In the genomic region with DNA sequence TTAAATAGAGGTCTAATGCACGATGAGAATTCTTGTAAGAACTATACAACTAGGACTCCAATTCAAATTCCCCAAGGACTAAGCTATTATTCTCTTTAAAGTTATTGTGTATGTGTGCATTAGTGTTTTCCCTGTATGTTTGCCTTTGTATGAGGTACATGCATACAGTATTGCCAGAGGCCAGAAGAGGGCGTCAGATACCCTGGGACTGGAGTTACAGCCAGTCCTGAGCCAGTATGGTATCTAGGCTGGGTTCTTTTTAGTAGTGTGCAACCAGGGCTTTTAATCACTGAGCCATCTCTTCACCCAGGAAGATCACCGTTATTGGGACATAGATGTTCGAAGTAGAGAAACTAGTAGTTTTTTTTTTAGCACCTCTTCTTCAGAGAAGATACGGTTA, we compare ENCODE assay signal across 8 mouse cellular contexts.
DNase-seq lines count a peak whose midpoint lies in the region; ATAC-seq and TF ChIP-seq lines count a peak whose summit lies in the region.

No protein-coding gene starts in this region.

- WGBS in liver, embryonic 14.5 days (ENCODE audit: insufficient replicate concordance) = 49% methylated on average over 5 of the region's 5 CpGs
- 52% methylated on average over 5 of the region's 5 CpGs for WGBS in liver, embryonic 11.5 days

- no peak overlapping the region for H3K4me3 ChIP-seq in gastrocnemius, adult 2 months
- H3K4me3 ChIP-seq in liver, embryonic 14.5 days (ENCODE audit: insufficient read depth in 1 of 2, low read depth in 2 of 2, low read length in 2 of 2) = no peak overlapping the region
- no peak overlapping the region for H3K4me3 ChIP-seq in liver, embryonic 11.5 days (ENCODE audit: low read depth, low read length)

- TF ChIP-seq CTCF in gastrocnemius, adult 2 months (IDR thresholded peaks at IDR 0.05) = peak; percentile 58
- peak; percentile 19; the same call in 1 of the 2 replicates for TF ChIP-seq CTCF in liver, embryonic 14.5 days (IDR thresholded peaks at IDR 0.05; ENCODE audit: low read depth)

- no peak overlapping the region for H3K4me2 ChIP-seq in liver, embryonic 14.5 days (ENCODE audit: low read depth)
- H3K4me2 ChIP-seq in liver, embryonic 11.5 days = no peak overlapping the region

- no peaks in the 10 kb centered on the region for H3K27me3 ChIP-seq in liver, embryonic 14.5 days (ENCODE audit: control insufficient read depth, insufficient read depth, low read length)
- no peaks in the 10 kb centered on the region for H3K27me3 ChIP-seq in liver, embryonic 11.5 days (replicated peaks; ENCODE audit: control insufficient read depth, insufficient read depth, low read length)

- H3K27ac ChIP-seq in gastrocnemius, adult 2 months = no peak overlapping the region
- no peak overlapping the region for H3K27ac ChIP-seq in liver, embryonic 14.5 days
- no peak overlapping the region for H3K27ac ChIP-seq in liver, embryonic 11.5 days (ENCODE audit: low read depth, low read length)

- H3K9me3 ChIP-seq in liver, embryonic 14.5 days (ENCODE audit: control insufficient read depth, low read length) = no peaks in the 10 kb centered on the region
- H3K9me3 ChIP-seq in liver, embryonic 11.5 days (ENCODE audit: control insufficient read depth, low read length) = 0 out of 2 replicates have a peak, but pooled peaks cover 3% of the 10 kb centered on the region

- H3K9ac ChIP-seq in liver, embryonic 14.5 days (replicated peaks) = no peak overlapping the region
- no peak overlapping the region for H3K9ac ChIP-seq in liver, embryonic 11.5 days (ENCODE audit: low read depth, low read length)

- H3K36me3 ChIP-seq in liver, embryonic 14.5 days (replicated peaks; ENCODE audit: control insufficient read depth, insufficient read depth, low read depth) = no peaks in the 10 kb centered on the region
- no peaks in the 10 kb centered on the region for H3K36me3 ChIP-seq in liver, embryonic 11.5 days (ENCODE audit: control insufficient read depth, insufficient read depth, low read length)

- no peak for ATAC-seq in liver, embryonic 14.5 days (ENCODE audit: insufficient read depth)
- ATAC-seq in liver, embryonic 11.5 days (replicated peaks; ENCODE audit: low FRiP score) = no peak

- no peaks in the 10 kb centered on the region for H3K4me1 ChIP-seq in liver, embryonic 14.5 days (replicated peaks; ENCODE audit: control insufficient read depth in 2 of 2, insufficient read depth in 2 of 2, low read length in 1 of 2)
- H3K4me1 ChIP-seq in liver, embryonic 11.5 days (replicated peaks; ENCODE audit: control insufficient read depth, insufficient read depth, low read length) = no peaks in the 10 kb centered on the region

- no peak for TF ChIP-seq EP300 in liver, embryonic 14.5 days (IDR thresholded peaks at IDR 0.05; ENCODE audit: low read depth)

- intact Hi-C loops in gastrocnemius, adult 2 months (cut with DNase I) = loop anchor here (5.0 kb wide), 2 partner anchors 518 to 538 kb away; no protein-coding TSS in a partner anchor

- no peak for DNase-seq in gastrocnemius, adult 2 months
- no peak for DNase-seq in gastrocnemius, adult 8-10 months (ENCODE audit: low spot score in 2 of 2)
- no peak for DNase-seq in liver, embryonic 14.5 days (ENCODE audit: low read depth in 3 of 3, low spot score in 3 of 3)
- no peak for DNase-seq in liver, embryonic 11.5 days (ENCODE audit: low spot score)
- DNase-seq in NIH3T3 (ENCODE audit: low read depth) = peak; percentile 35
- peak; percentile 64 to 66 for DNase-seq in kidney, postnatal 25 days
- no peak for DNase-seq in ovary, postnatal 14 days (ENCODE audit: low spot score)
- DNase-seq in urinary bladder, postnatal 14 days (ENCODE audit: low spot score) = no peak

Comparison
In these comparisons a context has a peak if more than half of its experiments do, and no peak if none do; other contexts are left out.
1. DNase-seq: peak in NIH3T3 (single experiment) and kidney, postnatal 25 days (2 of 2); none in gastrocnemius, adult 2 months (single experiment), gastrocnemius, adult 8-10 months (0 of 2), liver, embryonic 14.5 days (0 of 3), liver, embryonic 11.5 days (single experiment), ovary, postnatal 14 days (single experiment) and urinary bladder, postnatal 14 days (single experiment).